Mouse (Mus musculus): ENCODE data around the gene Kdm2b.

GRCm38 (mm10) chr5:122909481-122909880 is 80.1 kb downstream of the Kdm2b start:
- TF ChIP-seq CTCF (conservative IDR thresholded peaks at IDR 0.05; ENCODE audit: insufficient read depth, insufficient read length, low read depth, low read length) (no peak), POLR2A (IDR thresholded peaks at IDR 0.05; ENCODE audit: low read depth, low read length) (no peak)
